Mouse (Mus musculus) brain, embryonic 14.5 days (tissue): ENCODE measurements around the gene Arhgap18.

Experiments used
- CTCF ChIP-seq: fragments of 200-500 bp; IDR thresholded peaks from 2 replicates; pipeline ENCODE4 v1.5.1; 2012; ENCODE audit warnings: inconsistent platforms, mild to moderate bottlenecking, moderate library complexity, borderline replicate concordance; ENCODE audit not compliant: insufficient read depth, insufficient read length; ENCODE audit errors: extremely low read depth
- POLR2A ChIP-seq: fragments of 200-500 bp; IDR thresholded peaks from 2 replicates; pipeline ENCODE4 v1.6.1; 2012; ENCODE audit warnings: mild to moderate bottlenecking, inconsistent platforms, borderline replicate concordance; ENCODE audit not compliant: poor library complexity, insufficient read depth, insufficient read length, severe bottlenecking; ENCODE audit errors: extremely low read depth

DNA sequence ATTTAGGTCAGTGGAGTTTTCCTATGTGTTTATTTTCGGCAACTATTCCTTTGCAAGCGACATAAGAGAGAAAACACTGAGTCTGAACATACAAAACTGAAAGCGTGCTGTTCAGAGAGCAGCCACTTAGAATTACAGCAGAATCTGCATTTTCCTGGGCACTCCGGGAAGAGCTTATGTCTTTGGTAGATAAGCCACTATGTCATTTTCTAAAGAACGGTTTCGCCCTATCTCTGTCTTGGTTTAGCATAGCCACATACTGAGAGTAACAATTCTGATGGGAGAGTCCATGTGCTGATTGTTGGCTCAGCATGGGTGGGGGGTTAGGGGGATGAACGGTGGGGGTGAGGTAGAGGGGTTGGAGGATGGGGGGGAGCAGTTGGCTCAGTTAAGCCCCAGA is 197.2 kb downstream of the Arhgap18 start:
- TF ChIP-seq POLR2A (no peak), CTCF (no peak)
